Mouse (Mus musculus) adrenal gland, postnatal 36 days (tissue): ENCODE measurements around the gene Lrrc74b. TPM values are rescaled to one million over a fixed set of nuclear protein-coding genes. Genes with fewer than 3 reads are reported as not detected.
A peak's percentile ranks its signal among the peaks of the same experiment; 100 is the strongest.
"Not testable (repeated sequence)": the region's sequence is repeated elsewhere in the genome, so short reads cannot be mapped to it uniquely, and the experiment has no call there.

ENCODE experiments used
- DNase-seq, 2 experiments: peaks; one replicate each; pipeline ENCODE4 v3.0.0; 2021; ENCODE audit warnings: mixed read lengths in 1 of 2
- total RNA-seq, 2 experiments: library from RNA; stranded (reverse); gene quantifications; 2 replicates each; pipeline ENCODE4 v1.2.3; 2021

Gene Lrrc74b
- total RNA-seq, 2 experiments from 2014 or later, result not detected

- no peak for DNase-seq
Observed at GRCm38 (mm10) chr16:17552837-17553236, 8.2 kb downstream of the Lrrc74b start.

- no peak for DNase-seq
Observed at GRCm38 (mm10) chr16:17542632-17543031, 18.4 kb downstream of the Lrrc74b start.

DNA sequence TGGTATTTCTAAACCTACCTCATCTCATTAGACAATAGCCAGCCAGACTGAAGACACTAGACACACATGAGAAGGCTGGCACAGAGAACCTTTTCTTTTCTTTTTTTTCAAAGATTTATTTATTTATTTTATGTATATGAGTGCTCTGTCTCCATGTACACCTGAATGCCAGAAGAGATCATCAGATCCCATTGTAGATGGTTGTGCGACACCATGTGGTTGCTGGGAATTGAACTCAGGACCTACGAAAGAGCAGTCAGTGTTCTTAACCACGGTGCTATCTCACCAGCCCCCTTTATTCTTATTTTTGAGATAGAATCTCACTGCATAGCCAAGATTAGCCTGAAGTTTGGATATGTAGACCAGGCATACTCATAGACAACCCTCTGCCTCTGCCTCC is 24.5 kb downstream of the Lrrc74b start:
- DNase-seq, result no peak

DNA sequence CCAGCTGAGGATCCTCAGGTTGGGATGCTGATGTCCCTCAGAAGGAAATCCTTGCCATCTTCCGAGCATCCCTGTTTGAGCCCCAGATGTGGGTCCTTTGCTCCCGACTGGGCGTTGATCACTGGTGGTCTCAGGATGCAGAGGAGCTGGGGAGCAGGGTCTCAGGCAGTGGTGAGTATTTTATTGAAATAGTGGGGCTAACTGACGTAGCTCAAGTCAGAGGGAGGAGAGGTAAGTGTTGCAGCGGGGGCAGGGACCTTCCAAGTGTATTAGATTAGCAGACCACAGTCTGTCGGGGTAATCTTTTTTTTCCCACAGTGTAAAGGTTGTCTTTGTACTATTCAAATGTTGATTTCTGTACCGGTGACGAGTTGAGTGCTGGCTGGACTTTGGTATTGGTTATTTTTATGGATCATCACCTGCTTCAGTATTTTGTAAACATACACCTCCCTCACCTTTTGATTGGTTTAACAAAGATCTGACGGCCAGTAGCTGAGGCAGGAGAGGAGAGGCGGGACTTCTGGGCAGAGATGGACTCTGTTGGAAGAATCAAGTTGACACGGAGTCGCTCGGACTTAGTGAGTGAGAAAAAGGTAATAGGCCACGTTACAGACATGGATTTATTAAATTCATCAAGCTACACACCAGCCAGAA is 28.2 kb downstream of the Lrrc74b start:
- DNase-seq, result no peak

- DNase-seq, result peak in 1 of 2 experiments; percentile 26
Observed at GRCm38 (mm10) chr16:17532271-17532670, 28.8 kb downstream of the Lrrc74b start.

- DNase-seq, result peak; percentile 98 to 99
Observed at GRCm38 (mm10) chr16:17530640-17531288, 30.3 kb downstream of the Lrrc74b start, which contains the start of gene Thap7. Gene Thap7, minus strand, starts transcription at chr16:17531136.

DNA sequence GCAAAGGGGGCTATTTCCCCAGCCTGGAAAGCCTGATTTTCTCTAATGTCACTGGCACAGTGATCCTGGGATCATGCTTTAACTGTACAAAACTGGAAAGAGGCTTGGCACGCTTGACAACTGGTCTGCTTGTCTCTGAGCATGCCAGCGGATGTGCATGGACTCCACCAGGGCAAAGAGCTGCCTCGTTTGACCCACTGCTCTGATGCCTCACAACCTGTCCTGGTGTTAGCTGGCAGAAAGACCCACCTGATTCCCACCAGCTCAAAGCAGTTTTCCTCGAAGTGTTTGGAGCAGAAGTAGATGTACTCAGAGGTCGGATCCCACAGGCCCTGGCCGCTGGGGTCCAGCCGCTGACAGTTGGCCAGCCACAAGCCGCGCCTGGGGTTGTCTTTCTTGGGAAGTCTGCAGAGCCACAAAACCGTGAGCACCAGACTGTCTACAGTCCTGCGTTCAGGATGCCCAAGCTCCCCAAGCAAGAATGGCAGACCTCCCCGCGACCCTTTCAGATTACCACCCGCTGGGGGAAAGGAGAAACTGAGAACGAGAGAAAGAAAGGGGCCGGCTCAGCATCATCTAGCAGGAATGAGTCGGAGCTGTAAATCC is 31.0 kb downstream of the Lrrc74b start:
- peak in 1 of 2 experiments; percentile 17 for DNase-seq

GRCm38 (mm10) chr16:17528276-17528675 is 32.8 kb downstream of the Lrrc74b start:
- no peak for DNase-seq

DNA sequence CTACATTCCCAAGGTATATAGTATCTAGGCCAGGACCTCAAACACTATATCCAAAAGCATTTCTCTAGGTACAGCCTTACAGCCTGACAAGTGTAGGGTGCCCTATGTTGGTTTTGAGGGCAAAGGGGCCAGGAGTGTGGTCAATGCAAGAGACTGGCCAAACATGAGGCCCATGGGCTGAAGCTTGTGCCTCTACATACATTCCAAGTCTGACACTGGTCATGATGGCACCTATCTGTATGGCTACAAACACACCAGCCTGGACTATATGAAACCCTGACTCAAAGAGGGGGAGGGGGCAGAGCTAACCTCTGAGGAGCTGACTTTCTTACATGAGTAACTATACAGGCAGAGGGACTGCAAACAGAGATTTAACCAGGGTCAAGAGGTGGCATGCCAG is 33.4 kb downstream of the Lrrc74b start:
- no peak for DNase-seq

DNA sequence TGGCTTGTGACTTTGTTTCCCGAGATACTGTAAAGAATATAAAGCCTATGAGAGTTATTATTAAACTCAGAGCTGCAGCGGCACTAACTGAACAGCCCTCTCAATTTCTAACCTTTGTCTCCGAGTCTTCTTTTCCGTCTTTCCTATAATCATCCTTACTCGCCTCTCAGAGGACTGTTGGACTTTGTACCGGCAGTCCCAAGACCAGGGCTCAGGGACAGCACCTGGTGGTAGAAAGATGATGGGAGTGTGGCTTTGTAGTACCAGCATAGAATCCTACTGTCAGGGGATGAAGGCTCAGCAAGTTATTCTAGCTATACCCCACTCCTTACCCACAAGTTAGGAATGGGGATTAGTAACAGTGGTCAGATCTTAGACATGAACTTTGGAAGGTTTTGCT is 34.8 kb downstream of the Lrrc74b start:
- no peak for DNase-seq

DNA sequence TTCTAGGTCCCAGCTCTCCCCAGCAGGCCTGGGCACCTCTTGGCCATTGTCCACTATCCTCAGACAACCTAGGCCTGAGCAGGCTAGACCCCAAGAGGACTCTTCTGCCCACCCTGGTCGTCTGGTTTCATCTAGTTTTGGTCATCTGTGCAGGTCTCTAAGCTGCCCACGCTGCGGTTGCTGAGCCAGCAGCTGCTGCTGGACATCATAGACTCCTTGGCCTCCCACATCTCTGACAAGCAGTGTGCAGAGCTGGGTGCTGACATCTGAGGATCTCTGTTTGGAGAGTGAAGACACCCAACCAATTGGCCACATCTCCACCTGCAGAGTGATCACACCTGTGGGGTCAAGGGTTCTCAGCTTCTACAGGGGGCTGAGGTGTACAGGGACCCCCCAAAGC is 35.5 kb downstream of the Lrrc74b start:
- no peak for DNase-seq

DNA sequence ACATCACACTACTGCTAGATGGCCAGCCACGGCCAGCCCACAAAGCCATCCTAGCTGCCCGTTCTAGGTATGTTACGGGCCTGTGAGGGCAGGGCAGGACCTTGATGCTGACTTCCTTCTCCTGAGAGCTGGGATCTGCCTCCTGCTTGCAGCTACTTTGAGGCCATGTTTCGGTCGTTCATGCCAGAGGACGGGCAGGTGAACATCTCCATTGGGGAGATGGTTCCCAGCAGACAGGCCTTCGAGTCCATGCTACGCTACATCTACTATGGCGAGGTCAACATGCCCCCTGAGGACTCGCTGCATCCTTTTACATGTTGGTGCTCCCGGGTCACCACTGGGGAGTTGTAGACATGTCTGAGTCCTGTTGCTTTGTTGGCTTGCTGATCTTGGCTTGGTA is 36.9 kb downstream of the Lrrc74b start:
- DNase-seq, result no peak

GRCm38 (mm10) chr16:17518910-17519309 is 42.1 kb downstream of the Lrrc74b start:
- no peak for DNase-seq

DNA sequence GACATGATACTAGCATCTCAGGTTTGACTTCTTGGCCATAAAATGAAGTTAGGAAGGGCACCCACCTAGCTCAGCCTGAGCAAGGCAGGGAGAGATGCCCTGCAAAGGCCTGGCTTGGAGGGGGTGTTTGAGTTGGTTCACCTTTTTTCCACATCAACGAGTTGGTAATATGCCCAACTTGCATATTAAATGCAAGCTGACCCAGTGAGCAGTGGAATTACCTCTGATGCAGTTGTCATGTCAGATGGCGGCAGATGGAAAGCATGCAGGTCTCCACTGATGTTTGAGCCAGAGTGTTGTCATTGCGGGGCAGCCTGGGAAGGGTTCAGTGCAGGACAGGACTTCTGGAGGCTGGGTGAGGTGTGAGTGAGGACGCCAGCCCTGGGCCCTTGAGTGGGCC is 49.6 kb downstream of the Lrrc74b start:
- no peak for DNase-seq

DNA sequence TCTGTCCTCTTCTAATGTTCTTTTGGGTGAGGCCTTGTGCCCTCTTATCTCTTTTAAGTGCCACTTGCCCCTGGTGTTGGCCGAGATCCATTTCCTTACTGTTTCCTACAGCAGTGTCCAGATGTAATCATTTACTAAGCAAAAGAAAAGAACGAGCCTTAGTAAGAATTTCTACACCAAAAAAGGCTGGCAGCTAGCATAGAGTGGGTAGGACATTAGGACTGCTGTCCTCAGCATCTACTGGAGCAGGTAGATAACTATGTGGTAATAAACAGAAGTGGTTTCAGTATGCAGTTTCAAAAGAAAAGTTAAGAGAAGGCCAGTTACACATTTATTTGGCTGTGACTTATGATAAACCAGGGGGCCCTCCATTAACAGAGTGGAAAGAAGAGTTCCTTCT is 50.4 kb downstream of the Lrrc74b start:
- no peak for DNase-seq

DNA sequence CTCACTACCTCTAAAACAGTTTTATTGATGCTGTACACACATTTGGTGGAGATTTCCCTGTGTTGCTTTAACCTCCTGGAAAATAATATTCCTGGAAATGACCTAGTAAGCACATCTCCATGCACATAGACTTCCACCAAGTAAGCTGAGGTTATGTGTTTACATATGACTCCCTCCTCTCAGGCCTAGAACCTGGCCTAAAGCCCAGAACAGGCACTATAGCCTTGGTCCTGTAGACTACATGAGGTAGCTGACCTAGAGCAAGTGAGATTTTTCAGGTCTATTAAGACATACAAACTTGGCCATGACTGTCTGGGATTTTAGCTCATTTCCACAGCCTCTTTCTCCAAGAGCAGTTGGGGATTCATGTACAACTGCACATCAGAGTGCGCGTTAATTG is 50.9 kb downstream of the Lrrc74b start:
- DNase-seq, result no peak

DNA sequence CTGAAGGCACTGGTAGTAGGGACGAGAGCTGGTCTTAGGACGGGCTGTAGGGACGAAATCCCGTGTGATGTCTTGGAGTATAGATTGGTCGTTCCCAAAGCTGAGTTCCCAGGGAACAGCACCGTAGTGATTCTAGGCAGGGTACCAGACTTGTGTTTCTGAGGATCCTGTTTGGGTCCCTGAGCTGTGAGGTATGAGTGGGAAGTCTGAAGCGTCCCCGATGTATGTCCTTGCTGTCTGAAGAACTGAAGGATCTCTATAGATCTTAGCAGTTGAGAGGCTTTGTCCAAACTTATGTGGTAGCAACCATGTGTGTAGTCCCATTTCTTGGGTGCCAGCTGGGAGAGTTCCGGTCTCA is 51.8 kb downstream of the Lrrc74b start:
- no peak for DNase-seq

DNA sequence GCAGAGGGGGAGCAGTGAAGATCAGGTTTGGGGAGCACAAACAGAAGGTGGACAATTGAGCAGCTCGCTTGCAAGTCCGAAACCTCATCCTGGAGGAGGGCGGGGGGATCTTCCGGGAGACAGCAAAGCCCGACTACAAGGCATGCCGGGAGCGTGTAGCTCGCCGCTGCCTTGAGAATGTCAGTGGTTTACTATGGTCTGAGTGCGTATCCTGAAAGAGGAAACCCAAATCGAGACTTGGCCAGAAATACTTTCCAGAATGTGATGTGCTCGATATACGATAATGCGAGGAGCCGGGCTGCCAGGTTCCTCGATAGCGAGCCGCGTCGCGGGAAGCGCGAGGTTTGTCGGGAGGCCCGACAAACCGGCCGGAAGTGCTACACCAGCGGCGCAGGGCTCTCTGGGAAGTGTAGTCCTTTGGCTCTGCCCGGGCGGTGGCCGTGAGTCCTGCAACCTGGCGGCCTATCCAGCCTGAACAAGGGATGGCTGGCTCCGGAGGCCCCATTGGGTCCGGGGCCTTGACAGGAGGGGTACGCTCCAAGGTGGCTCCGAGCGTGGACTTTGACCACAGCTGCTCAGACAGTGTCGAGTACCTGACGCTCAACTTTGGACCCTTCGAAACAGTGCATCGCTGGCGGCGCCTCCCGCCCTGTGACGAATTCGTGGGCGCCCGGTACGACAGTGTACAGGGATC is 52.4 kb downstream of the Lrrc74b start, which contains the start of gene Lztr1:
Gene Lztr1, plus strand, starts transcription at position 143 of the 694 bp plus-strand sequence.
- DNase-seq, result peak; percentile 91 to 93

DNA sequence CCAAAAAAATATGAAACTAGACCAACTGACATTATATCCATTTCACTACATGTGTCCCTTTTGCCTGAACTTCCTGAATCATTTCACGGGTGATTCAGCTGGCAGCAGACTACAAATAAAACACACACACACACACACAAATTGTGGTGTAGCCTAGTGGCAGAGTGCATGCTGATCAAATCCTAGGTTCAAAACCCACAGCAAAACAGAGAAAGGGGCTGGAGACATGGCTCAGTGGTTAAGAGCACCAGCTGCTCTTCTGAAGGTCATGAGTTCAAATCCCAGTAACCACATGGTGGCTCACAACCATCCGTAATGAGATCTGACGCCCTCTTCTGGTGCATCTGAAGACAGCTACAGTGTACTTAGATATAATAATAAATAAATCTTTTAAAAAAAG is 53.0 kb downstream of the Lrrc74b start:
- DNase-seq, result not testable (repeated sequence)

DNA sequence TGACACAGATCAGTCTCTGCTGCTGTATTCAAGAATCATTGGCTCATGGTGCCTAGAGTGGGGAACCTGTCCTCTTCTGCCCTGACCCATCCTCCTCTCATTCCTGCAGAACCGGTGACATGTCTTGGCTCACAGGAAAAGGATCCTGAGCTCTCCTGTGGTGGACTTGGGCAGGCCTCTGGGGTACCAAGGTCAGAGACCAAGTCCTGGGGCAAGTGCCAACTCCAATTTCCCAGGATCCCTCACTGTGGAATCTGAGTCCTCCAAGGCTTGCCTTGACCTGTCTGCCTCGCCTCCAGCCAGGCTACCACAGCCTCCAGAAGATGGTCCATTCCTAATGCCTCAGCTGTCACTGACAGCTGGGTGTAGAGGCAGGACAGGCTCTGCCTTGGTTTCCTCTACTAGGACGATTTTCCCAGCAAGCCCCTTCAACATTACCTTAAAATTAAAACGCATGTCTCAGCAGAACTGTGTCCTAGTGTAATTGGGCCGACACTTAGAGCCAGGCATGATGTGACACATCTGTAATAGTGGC is 54.0 kb downstream of the Lrrc74b start:
- no peak for DNase-seq

DNA sequence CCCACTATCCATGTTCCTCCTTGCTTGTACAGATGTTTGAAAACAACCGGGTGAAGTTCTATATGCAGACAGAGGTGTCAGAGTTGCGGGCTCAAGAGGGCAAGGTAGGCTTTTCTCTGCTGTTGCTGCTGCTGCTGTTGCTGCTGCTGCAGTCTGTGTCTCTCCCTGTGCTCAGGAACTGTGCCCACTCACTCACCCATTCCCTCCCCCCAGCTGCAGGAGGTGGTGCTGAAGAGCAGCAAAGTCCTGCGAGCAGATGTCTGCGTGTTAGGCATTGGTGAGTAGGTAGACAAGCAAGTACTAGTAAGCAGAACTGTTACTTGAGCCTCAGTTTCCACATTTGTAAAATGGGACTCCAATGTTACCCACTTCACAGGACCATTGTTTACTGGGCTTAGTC is 58.4 kb downstream of the Lrrc74b start:
- DNase-seq, result no peak

- no peak for DNase-seq
Observed at GRCm38 (mm10) chr16:17499249-17499883, 61.7 kb downstream of the Lrrc74b start.
